Mouse (Mus musculus): Measurements from ENCODE around the gene Vps53.

DNA sequence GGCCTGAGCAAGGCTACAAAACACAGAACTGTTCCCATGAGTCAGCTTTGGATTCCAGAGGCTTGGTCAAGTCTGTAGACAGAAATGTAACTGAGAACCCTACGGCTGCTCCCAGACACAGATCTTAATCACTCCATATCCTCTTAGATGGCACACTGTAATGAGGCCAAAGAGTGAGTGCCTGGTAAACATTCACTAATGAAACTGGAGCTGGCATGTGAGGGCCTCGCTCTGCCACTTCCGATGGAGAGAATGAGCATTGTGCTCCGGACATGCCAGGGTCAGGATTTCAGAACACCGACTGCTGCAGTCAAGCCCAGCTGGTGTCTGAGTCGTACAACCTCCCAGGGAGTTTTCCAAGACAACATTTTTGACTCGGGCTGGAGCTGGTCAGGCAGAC, 119.5 kb downstream of the Vps53 start:
- TF ChIP-seq CTCF (conservative IDR thresholded peaks at IDR 0.05; ENCODE audit: low read length): no peak
- TF ChIP-seq NANOG (IDR thresholded peaks at IDR 0.05; ENCODE audit: borderline replicate concordance, low read length): no peak
- no peak for TF ChIP-seq POU5F1 (IDR thresholded peaks at IDR 0.05; ENCODE audit: borderline replicate concordance, low read length)

Data from E14TG2a.4 (cell line).